Mouse (Mus musculus) MEL (cell line): ENCODE measurements at regions not wholly inside any gene's neighbourhood (a gene's known extent, or its start where the extent isn't known, plus 50 kb on each side); places are given as distances from the start of the nearest gene placed in this dataset.

Experiments used
- DNase-seq: peaks from one replicate; pipeline ENCODE4 v3.0.0; 2011; ENCODE audit warnings: low read depth, low spot score
- H3K27ac ChIP-seq: 2 replicates; pipeline ENCODE4 v1.5.1; 2012; ENCODE audit warnings: low read depth, mild to moderate bottlenecking, control low read depth, low read length, moderate library complexity; ENCODE audit not compliant: control insufficient read depth
- H3K27me3 ChIP-seq, 2 experiments: fragments of 150-350 bp in 1 of 2; sonication (generic) in 1 of 2; 2 replicates each; pipeline ENCODE4 v1.6.1; 2012; ENCODE audit warnings: low read length in 2 of 2, mild to moderate bottlenecking in 2 of 2, improper control_type of control experiment in 1 of 2, moderate library complexity in 1 of 2; ENCODE audit not compliant: insufficient read depth in 2 of 2, control insufficient read depth in 1 of 2
- H3K36me3 ChIP-seq, 2 experiments: 2 replicates each; pipeline ENCODE4 v1.6.1; 2012 to 2014; ENCODE audit warnings: low read length in 2 of 2, improper control_type of control experiment in 1 of 2, inconsistent platforms in 1 of 2, mild to moderate bottlenecking in 1 of 2; ENCODE audit not compliant: insufficient read depth in 2 of 2, control insufficient read depth in 1 of 2
- H3K4me1 ChIP-seq, 2 experiments: fragments of 150-350 bp in 1 of 2; sonication (generic) in 1 of 2; 2 replicates each; pipeline ENCODE4 v1.6.1; 2012; ENCODE audit warnings: low read length in 2 of 2, improper control_type of control experiment in 1 of 2, mild to moderate bottlenecking in 1 of 2; ENCODE audit not compliant: insufficient read depth in 2 of 2, control insufficient read depth in 1 of 2
- H3K4me3 ChIP-seq, 2 experiments: fragments of 150-350 bp in 1 of 2; sonication (generic) in 1 of 2; 2 replicates each; pipeline ENCODE4 v1.5.1; 2012; ENCODE audit warnings: low read depth in 2 of 2, low read length in 2 of 2, mild to moderate bottlenecking in 2 of 2, moderate library complexity in 2 of 2, control low read depth in 1 of 2, improper control_type of control experiment in 1 of 2; ENCODE audit not compliant: control insufficient read depth in 1 of 2, insufficient read depth in 1 of 2
- H3K79me2 ChIP-seq: 2 replicates; pipeline ENCODE4 v1.6.1; 2012; ENCODE audit warnings: mild to moderate bottlenecking, low read length, moderate library complexity; ENCODE audit not compliant: control insufficient read depth, poor library complexity, insufficient read depth
- H3K9ac ChIP-seq: 2 replicates; pipeline ENCODE4 v1.6.1; 2012; ENCODE audit warnings: low read depth, mild to moderate bottlenecking, control low read depth, low read length, moderate library complexity; ENCODE audit not compliant: control insufficient read depth, poor library complexity, severe bottlenecking
- H3K9me3 ChIP-seq: fragments of 150-350 bp; sonication (generic); replicated peaks from 2 replicates; pipeline ENCODE4 v1.6.1; 2012; ENCODE audit warnings: mild to moderate bottlenecking, low read length, improper control_type of control experiment, moderate library complexity; ENCODE audit not compliant: insufficient read depth
- CHD1 ChIP-seq: IDR thresholded peaks from 2 replicates; pipeline ENCODE4 v1.6.1; 2012; ENCODE audit warnings: low read depth, mild to moderate bottlenecking, inconsistent platforms, low read length, improper control_type of control experiment
- CHD2 ChIP-seq: IDR thresholded peaks from 2 replicates; pipeline ENCODE4 v1.6.1; 2011; ENCODE audit warnings: low read length, improper control_type of control experiment
- EP300 ChIP-seq, 2 experiments: IDR thresholded peaks; 2 replicates each; pipeline ENCODE4 v1.6.1; 2011; ENCODE audit warnings: improper control_type of control experiment in 2 of 2, low read length in 2 of 2, low read depth in 1 of 2, mild to moderate bottlenecking in 1 of 2
- ETS1 ChIP-seq: IDR thresholded peaks from 2 replicates; pipeline ENCODE4 v1.6.1; 2012; ENCODE audit warnings: low read depth, mild to moderate bottlenecking, inconsistent platforms, low read length, improper control_type of control experiment, moderate library complexity
- GABPA ChIP-seq: IDR thresholded peaks from 2 replicates; pipeline ENCODE4 v1.6.1; 2012; ENCODE audit warnings: low read depth, mild to moderate bottlenecking, inconsistent platforms, low read length, improper control_type of control experiment, moderate library complexity
- HCFC1 ChIP-seq: IDR thresholded peaks from 2 replicates; pipeline ENCODE4 v1.6.1; 2012; ENCODE audit warnings: low read depth, mild to moderate bottlenecking, inconsistent platforms, low read length, improper control_type of control experiment, moderate library complexity
- JUND ChIP-seq: IDR thresholded peaks from 2 replicates; pipeline ENCODE4 v1.6.1; 2011; ENCODE audit warnings: low read depth, mild to moderate bottlenecking, improper control_type of control experiment, low read length
- KAT2A ChIP-seq: conservative IDR thresholded peaks from 2 replicates; pipeline ENCODE4 v1.6.1; 2012; ENCODE audit warnings: low read depth, low read length, improper control_type of control experiment, inconsistent platforms
- MAX ChIP-seq: IDR thresholded peaks from 2 replicates; pipeline ENCODE4 v1.6.1; 2011; ENCODE audit warnings: low read length, improper control_type of control experiment
- MAZ ChIP-seq: IDR thresholded peaks from 2 replicates; pipeline ENCODE4 v1.6.1; 2012; ENCODE audit warnings: low read depth, mild to moderate bottlenecking, inconsistent platforms, low read length, improper control_type of control experiment
- MEF2A ChIP-seq: IDR thresholded peaks from 2 replicates; pipeline ENCODE4 v1.6.1; 2014; ENCODE audit warnings: low read depth, mild to moderate bottlenecking, inconsistent platforms, low read length, improper control_type of control experiment; ENCODE audit not compliant: poor library complexity, insufficient replicate concordance, severe bottlenecking; ENCODE audit errors: extremely low read depth
- MYC ChIP-seq: IDR thresholded peaks from 2 replicates; pipeline ENCODE4 v1.6.1; 2011; ENCODE audit warnings: low read depth, mild to moderate bottlenecking, low read length, improper control_type of control experiment, moderate library complexity
- NRF1 ChIP-seq: IDR thresholded peaks from 2 replicates; pipeline ENCODE4 v1.6.1; 2014; ENCODE audit warnings: low read depth, mild to moderate bottlenecking, inconsistent platforms, low read length, improper control_type of control experiment, moderate library complexity; ENCODE audit not compliant: poor library complexity, insufficient read depth, severe bottlenecking
- POLR2AphosphoS5 ChIP-seq: IDR thresholded peaks from 2 replicates; pipeline ENCODE4 v1.6.1; 2012; ENCODE audit warnings: low read depth, borderline replicate concordance, mild to moderate bottlenecking, inconsistent platforms, low read length, moderate library complexity, mixed read lengths
- SMC3 ChIP-seq: IDR thresholded peaks from 2 replicates; pipeline ENCODE4 v1.6.1; 2011; ENCODE audit warnings: low read depth, low read length, improper control_type of control experiment
- TAL1 ChIP-seq: IDR thresholded peaks from 2 replicates; pipeline ENCODE4 v1.6.1; 2012; ENCODE audit warnings: mild to moderate bottlenecking, inconsistent platforms, low read length, moderate library complexity, mixed read lengths
- TBP ChIP-seq: IDR thresholded peaks from 2 replicates; pipeline ENCODE4 v1.8.0; 2011; ENCODE audit warnings: low read depth, low read length, improper control_type of control experiment
- UBTF ChIP-seq: IDR thresholded peaks from 2 replicates; pipeline ENCODE4 v1.6.1; 2012; ENCODE audit warnings: low read depth, mild to moderate bottlenecking, inconsistent platforms, low read length, improper control_type of control experiment, moderate library complexity, borderline replicate concordance; ENCODE audit not compliant: insufficient read depth
- USF2 ChIP-seq, 2 experiments: IDR thresholded peaks; 2 replicates each; pipeline ENCODE4 v1.6.1; 2011 to 2012; ENCODE audit warnings: improper control_type of control experiment in 2 of 2, low read length in 2 of 2, borderline replicate concordance in 1 of 2, inconsistent platforms in 1 of 2, low read depth in 1 of 2, mild to moderate bottlenecking in 1 of 2; ENCODE audit not compliant: insufficient read depth in 1 of 2
- ZC3H11A ChIP-seq: IDR thresholded peaks from 2 replicates; pipeline ENCODE4 v1.6.1; 2012; ENCODE audit warnings: low read depth, mild to moderate bottlenecking, inconsistent platforms, low read length, improper control_type of control experiment
- ZKSCAN1 ChIP-seq: IDR thresholded peaks from 2 replicates; pipeline ENCODE4 v1.6.1; 2012; ENCODE audit warnings: low read depth, mild to moderate bottlenecking, inconsistent platforms, low read length, improper control_type of control experiment, moderate library complexity
- ZMIZ1 ChIP-seq: IDR thresholded peaks from 2 replicates; pipeline ENCODE4 v1.6.1; 2012; ENCODE audit warnings: low read depth, mild to moderate bottlenecking, inconsistent platforms, low read length, improper control_type of control experiment, moderate library complexity
- ZNF384 ChIP-seq: IDR thresholded peaks from 2 replicates; pipeline ENCODE4 v1.6.1; 2012; ENCODE audit warnings: low read depth, mild to moderate bottlenecking, inconsistent platforms, low read length, improper control_type of control experiment

GRCm38 (mm10) chr9:91566006-91566641, 200.5 kb upstream of the Zic1 start (continued):
- TF ChIP-seq ZKSCAN1: no peak

GRCm38 (mm10) chr9:91561331-91561730, 195.7 kb upstream of the Zic1 start:
- Histone ChIP-seq H3K9me3 (no peaks in the 10 kb centered on the region), H3K9ac (no peak overlapping the region), H3K79me2 (no peaks in the 10 kb centered on the region), H3K27ac (no peak overlapping the region), H3K4me1 (no peaks in the 10 kb centered on the region), H3K4me3 (no peak overlapping the region), H3K27me3 (no peaks in the 10 kb centered on the region), H3K36me3 (no peaks in the 10 kb centered on the region)
- TF ChIP-seq SMC3: no peak
- TF ChIP-seq KAT2A: no peak
- no peak for TF ChIP-seq MAX
- no peak for TF ChIP-seq ZNF384
- TF ChIP-seq HCFC1: no peak
- TF ChIP-seq EP300 (IDR thresholded peaks at IDR 0.05; ENCODE audit: low read depth in 1 of 2, low read length in 2 of 2): no peak
- no peak for TF ChIP-seq ZMIZ1
- no peak for TF ChIP-seq ZKSCAN1
- no peak for TF ChIP-seq ZC3H11A
- no peak for DNase-seq

- Histone ChIP-seq H3K79me2 (no peaks in the 10 kb centered on the region), H3K36me3 (no peaks in the 10 kb centered on the region), H3K27me3 (no peaks in the 10 kb centered on the region), H3K4me1 (no peaks in the 10 kb centered on the region), H3K9me3 (no peaks in the 10 kb centered on the region), H3K9ac (no peak overlapping the region), H3K27ac (no peak overlapping the region), H3K4me3 (no peak overlapping the region)
- no peak for TF ChIP-seq MAZ
- TF ChIP-seq ETS1: no peak
- no peak for TF ChIP-seq CHD1
- TF ChIP-seq POLR2AphosphoS5: no peak
- TF ChIP-seq MEF2A: no peak
- TF ChIP-seq TBP: no peak
- TF ChIP-seq JUND: no peak
- TF ChIP-seq TAL1: no peak
- TF ChIP-seq ZC3H11A: no peak
- no peak for TF ChIP-seq KAT2A
- TF ChIP-seq GABPA: no peak
- TF ChIP-seq USF2 (IDR thresholded peaks at IDR 0.05; ENCODE audit: borderline replicate concordance in 1 of 2, insufficient read depth in 1 of 2, low read depth in 1 of 2, low read length in 2 of 2): no peak
- no peak for TF ChIP-seq MYC
- TF ChIP-seq CHD2: no peak
- TF ChIP-seq NRF1: no peak
- TF ChIP-seq ZKSCAN1: no peak
- TF ChIP-seq UBTF: no peak
- DNase-seq: no peak
These were observed 194.2 kb upstream of the Zic1 start for GRCm38 (mm10) chr9:91559794-91560193.
